ENCODE assay signal across 8 mouse cellular contexts in genomic region chr2:25262795-25263622, GRCm38 (mm10). TPM values are rescaled to one million over a fixed set of nuclear protein-coding genes. Genes with fewer than 3 reads are reported as not detected.
A peak's percentile ranks its signal among the peaks of the same experiment; 100 is the strongest.
DNase-seq lines count a peak whose midpoint lies in the region; ATAC-seq and TF ChIP-seq lines count a peak whose summit lies in the region.

No protein-coding gene starts in this region.

- peak overlapping the region; percentile 93 for H3K9ac ChIP-seq in MEL (ENCODE audit: control insufficient read depth, low read depth, low read length, poor library complexity, severe bottlenecking)
- H3K9ac ChIP-seq in hindbrain, embryonic 14.5 days: peak overlapping the region; percentile 83
- peak overlapping the region; percentile 81 for H3K9ac ChIP-seq in liver, embryonic 16.5 days (ENCODE audit: low read depth, low read length)

- TF ChIP-seq RAD21 in MEL (IDR thresholded peaks at IDR 0.05; ENCODE audit: low read depth, low read length): no peak

- no peak for DNase-seq in frontal cortex, postnatal 36 days (ENCODE audit: low spot score in 2 of 2)
- peak; percentile 70 for DNase-seq in MEL (ENCODE audit: low read depth, low spot score)
- peak; percentile 64 for DNase-seq in embryonic facial prominence, embryonic 10.5 days (ENCODE audit: low spot score)
- DNase-seq in hindbrain, embryonic 14.5 days (ENCODE audit: low spot score): no peak
- no peak for DNase-seq in frontal cortex, postnatal 25 days (ENCODE audit: low spot score in 2 of 2)

- H3K4me1 ChIP-seq in MEL (ENCODE audit: control insufficient read depth in 1 of 2, insufficient read depth in 2 of 2, low read length in 2 of 2): peaks cover 10 to 43% of the 10 kb centered on the region in 2 experiments
- H3K4me1 ChIP-seq in embryonic facial prominence, embryonic 10.5 days: peaks cover 52% of the 10 kb centered on the region
- peaks cover 45% of the 10 kb centered on the region for H3K4me1 ChIP-seq in hindbrain, embryonic 14.5 days (replicated peaks; ENCODE audit: control insufficient read depth, insufficient read depth, low read length)
- peaks cover 54% of the 10 kb centered on the region for H3K4me1 ChIP-seq in liver, embryonic 16.5 days (ENCODE audit: control insufficient read depth, low read depth, low read length)
- H3K4me1 ChIP-seq in small intestine, adult 2 months (ENCODE audit: control insufficient read depth, insufficient read depth, insufficient read length, low read length): peaks cover 4% of the 10 kb centered on the region; the same call in 1 of the 2 replicates

- no peak for TF ChIP-seq EP300 in MEL (IDR thresholded peaks at IDR 0.05; ENCODE audit: low read depth in 1 of 2, low read length in 2 of 2)

- peak; percentile 14; the same call in 1 of the 2 replicates for ATAC-seq in frontal cortex, adult (ENCODE audit: low TSS enrichment)
- peak; percentile 46 for ATAC-seq in hindbrain, embryonic 14.5 days (ENCODE audit: low FRiP score)
- peak; percentile 14 for ATAC-seq in liver, embryonic 16.5 days (ENCODE audit: low read depth)

- under 1% methylated on average over 82 of the region's 82 CpGs for WGBS in embryonic facial prominence, embryonic 10.5 days
- WGBS in hindbrain, embryonic 14.5 days: under 1% methylated on average over 81 of the region's 82 CpGs
- WGBS in liver, embryonic 16.5 days (ENCODE audit: insufficient replicate concordance): under 1% methylated on average over 82 of the region's 82 CpGs
- under 1% methylated on average over 82 of the region's 82 CpGs for WGBS in small intestine, adult 2 months

- H3K36me3 ChIP-seq in MEL (ENCODE audit: control insufficient read depth in 1 of 2, insufficient read depth in 2 of 2, low read length in 2 of 2): peaks cover 0 to 32% of the 10 kb centered on the region in 2 experiments; a peak in 2 of 4 replicates
- H3K36me3 ChIP-seq in embryonic facial prominence, embryonic 10.5 days (replicated peaks): peaks cover 12% of the 10 kb centered on the region
- H3K36me3 ChIP-seq in hindbrain, embryonic 14.5 days (replicated peaks; ENCODE audit: control insufficient read depth, insufficient read depth): peaks cover 4% of the 10 kb centered on the region
- no peaks in the 10 kb centered on the region for H3K36me3 ChIP-seq in liver, embryonic 16.5 days (ENCODE audit: control insufficient read depth, insufficient read depth)
- H3K36me3 ChIP-seq in small intestine, adult 2 months (ENCODE audit: control insufficient read depth, insufficient read depth, low read length): peaks cover 3% of the 10 kb centered on the region; the same call in 1 of the 2 replicates

- H3K79me2 ChIP-seq in MEL (ENCODE audit: control insufficient read depth, insufficient read depth, low read length, poor library complexity): peaks cover 55% of the 10 kb centered on the region

- H3K9me3 ChIP-seq in MEL (replicated peaks; ENCODE audit: insufficient read depth, low read length): no peaks in the 10 kb centered on the region
- no peaks in the 10 kb centered on the region for H3K9me3 ChIP-seq in embryonic facial prominence, embryonic 10.5 days
- H3K9me3 ChIP-seq in hindbrain, embryonic 14.5 days (ENCODE audit: control insufficient read depth, low read length): no peaks in the 10 kb centered on the region
- H3K9me3 ChIP-seq in liver, embryonic 16.5 days (replicated peaks; ENCODE audit: control insufficient read depth, low read length): no peaks in the 10 kb centered on the region

- no peak for TF ChIP-seq POLR2A in MEL (IDR thresholded peaks at IDR 0.05; ENCODE audit: control insufficient read depth in 1 of 2, insufficient read depth in 1 of 2, low read depth in 1 of 2, low read length in 2 of 2, poor library complexity in 1 of 2)
- TF ChIP-seq POLR2A in small intestine, adult 2 months (IDR thresholded peaks at IDR 0.05; ENCODE audit: low read depth, low read length): no peak

- peak overlapping the region; percentile 48 for H3K27ac ChIP-seq in MEL (ENCODE audit: control insufficient read depth, low read depth, low read length)
- peak overlapping the region; percentile 78 for H3K27ac ChIP-seq in embryonic facial prominence, embryonic 10.5 days (replicated peaks)
- peak overlapping the region; percentile 79 for H3K27ac ChIP-seq in hindbrain, embryonic 14.5 days
- peak overlapping the region; percentile 74 for H3K27ac ChIP-seq in liver, embryonic 16.5 days (ENCODE audit: low read length)
- peak overlapping the region; percentile 98 for H3K27ac ChIP-seq in small intestine, adult 2 months (ENCODE audit: insufficient read depth, low read depth, low read length)

- no peaks in the 10 kb centered on the region for H3K27me3 ChIP-seq in MEL (ENCODE audit: control insufficient read depth in 1 of 2, insufficient read depth in 2 of 2, low read length in 2 of 2)
- H3K27me3 ChIP-seq in embryonic facial prominence, embryonic 10.5 days (replicated peaks; ENCODE audit: low read depth, poor library complexity, severe bottlenecking): peaks cover 28% of the 10 kb centered on the region
- H3K27me3 ChIP-seq in hindbrain, embryonic 14.5 days (ENCODE audit: control insufficient read depth, insufficient read depth, low read length): 0 out of 2 replicates have a peak, but pooled peaks cover 6% of the 10 kb centered on the region
- no peaks in the 10 kb centered on the region for H3K27me3 ChIP-seq in liver, embryonic 16.5 days (ENCODE audit: control insufficient read depth, insufficient read depth, low read depth, low read length)
- H3K27me3 ChIP-seq in small intestine, adult 2 months (ENCODE audit: control insufficient read depth, insufficient read depth, low read length): no peaks in the 10 kb centered on the region

- H3K4me2 ChIP-seq in hindbrain, embryonic 14.5 days (replicated peaks): peak overlapping the region; percentile 100
- H3K4me2 ChIP-seq in liver, embryonic 16.5 days (ENCODE audit: low read depth, low read length): peak overlapping the region; percentile 100

- H3K4me3 ChIP-seq in MEL (ENCODE audit: control insufficient read depth in 1 of 2, insufficient read depth in 1 of 2, low read depth in 2 of 2, low read length in 2 of 2): peak overlapping the region; percentile 90 to 95
- H3K4me3 ChIP-seq in embryonic facial prominence, embryonic 10.5 days: peak overlapping the region; percentile 85
- peak overlapping the region; percentile 84 for H3K4me3 ChIP-seq in hindbrain, embryonic 14.5 days (replicated peaks; ENCODE audit: low read length)
- H3K4me3 ChIP-seq in liver, embryonic 16.5 days (ENCODE audit: low read depth, low read length): peak overlapping the region; percentile 89
- H3K4me3 ChIP-seq in small intestine, adult 2 months (ENCODE audit: low read depth, low read length): peak overlapping the region; percentile 80

- TF ChIP-seq CTCF in MEL (IDR thresholded peaks at IDR 0.05 in 2 of 3, conservative IDR thresholded peaks at IDR 0.05 in 1 of 3; ENCODE audit: control insufficient read depth in 1 of 3, insufficient read depth in 1 of 3, low read depth in 2 of 3, low read length in 3 of 3, poor library complexity in 1 of 3, severe bottlenecking in 1 of 3): no peak
- no peak for TF ChIP-seq CTCF in small intestine, adult 2 months (IDR thresholded peaks at IDR 0.05; ENCODE audit: extremely low read depth, insufficient read length, insufficient replicate concordance, low read depth, low read length)

RNA-seq across cellular contexts. Expression of gene Tprn, which starts 0.6 kb away (rescaled TPM):
- 26.1 and 32.9 TPM in 2 replicates for total RNA-seq in MEL (2012; rRNA removed)
- polyA plus RNA-seq in MEL (2012; ENCODE audit: insufficient read depth in 1 of 2, insufficient read length in 2 of 2, low read depth in 1 of 2, low replicate concordance in 2 of 2, missing spikeins in 1 of 2): 10 to 100 TPM in 1 of 2 experiments, not detected in 1; 50.8 TPM
- polyA plus RNA-seq in embryonic facial prominence, embryonic 10.5 days (2016; fragmentation: Nextera tagmentation; extraction: Ambion mirVana): 8.0 and 9.0 TPM in 2 replicates
- polyA plus RNA-seq in hindbrain, embryonic 14.5 days (2014; fragmentation: Nextera tagmentation; extraction: Ambion mirVana): 13.4 and 14.7 TPM in 2 replicates
- polyA plus RNA-seq in liver, embryonic 16.5 days (2015; fragmentation: Nextera tagmentation; extraction: Ambion mirVana): 3.7 and 4.7 TPM in 2 replicates
- 183 and 436 TPM in 2 replicates for polyA plus RNA-seq in small intestine, adult 2 months (2012; rRNA removed)

RNA-seq across cellular contexts. Expression of gene Tmem203, which starts 7.8 kb away (rescaled TPM):
- total RNA-seq in MEL (2012; rRNA removed): 8.1 and 8.4 TPM in 2 replicates
- 10 to 100 TPM in 1 of 2 experiments, not detected in 1; 17.0 TPM for polyA plus RNA-seq in MEL (2012; ENCODE audit: insufficient read depth in 1 of 2, insufficient read length in 2 of 2, low read depth in 1 of 2, low replicate concordance in 2 of 2, missing spikeins in 1 of 2)
- 15.2 and 18.3 TPM in 2 replicates for polyA plus RNA-seq in embryonic facial prominence, embryonic 10.5 days (2016; fragmentation: Nextera tagmentation; extraction: Ambion mirVana)
- polyA plus RNA-seq in hindbrain, embryonic 14.5 days (2014; fragmentation: Nextera tagmentation; extraction: Ambion mirVana): 9.8 and 12.5 TPM in 2 replicates
- polyA plus RNA-seq in liver, embryonic 16.5 days (2015; fragmentation: Nextera tagmentation; extraction: Ambion mirVana): 10.9 and 12.0 TPM in 2 replicates
- polyA plus RNA-seq in small intestine, adult 2 months (2012; rRNA removed): 29.8 and 51.5 TPM in 2 replicates

RNA-seq across cellular contexts. Expression of gene Ssna1, which starts 9.2 kb away (rescaled TPM):
- total RNA-seq in MEL (2012; rRNA removed): 194 and 226 TPM in 2 replicates
- 100 to 1,000 TPM in 1 of 2 experiments, not detected in 1; 158 TPM for polyA plus RNA-seq in MEL (2012; ENCODE audit: insufficient read depth in 1 of 2, insufficient read length in 2 of 2, low read depth in 1 of 2, low replicate concordance in 2 of 2, missing spikeins in 1 of 2)
- 228 and 238 TPM in 2 replicates for polyA plus RNA-seq in embryonic facial prominence, embryonic 10.5 days (2016; fragmentation: Nextera tagmentation; extraction: Ambion mirVana)
- 175 and 190 TPM in 2 replicates for polyA plus RNA-seq in hindbrain, embryonic 14.5 days (2014; fragmentation: Nextera tagmentation; extraction: Ambion mirVana)
- polyA plus RNA-seq in liver, embryonic 16.5 days (2015; fragmentation: Nextera tagmentation; extraction: Ambion mirVana): 94.7 and 111 TPM in 2 replicates
- 40.7 and 55.9 TPM in 2 replicates for polyA plus RNA-seq in small intestine, adult 2 months (2012; rRNA removed)

RNA-seq across cellular contexts. Expression of gene Anapc2, which starts 9.3 kb away (rescaled TPM):
- 9.8 and 10.3 TPM in 2 replicates for total RNA-seq in MEL (2012; rRNA removed)
- polyA plus RNA-seq in MEL (2012; ENCODE audit: insufficient read depth in 1 of 2, insufficient read length in 2 of 2, low read depth in 1 of 2, low replicate concordance in 2 of 2, missing spikeins in 1 of 2): 10 to 100 TPM in 1 of 2 experiments, not detected in 1; 67.0 TPM
- 147 and 151 TPM in 2 replicates for polyA plus RNA-seq in embryonic facial prominence, embryonic 10.5 days (2016; fragmentation: Nextera tagmentation; extraction: Ambion mirVana)
- 113 and 114 TPM in 2 replicates for polyA plus RNA-seq in hindbrain, embryonic 14.5 days (2014; fragmentation: Nextera tagmentation; extraction: Ambion mirVana)
- polyA plus RNA-seq in liver, embryonic 16.5 days (2015; fragmentation: Nextera tagmentation; extraction: Ambion mirVana): 40.1 and 40.5 TPM in 2 replicates
- 31.0 and 71.6 TPM in 2 replicates for polyA plus RNA-seq in small intestine, adult 2 months (2012; rRNA removed)

RNA-seq across cellular contexts. Expression of gene AL732309.1, which starts 16.3 kb away (rescaled TPM):
- 8.2 and 11.5 TPM in 2 replicates for total RNA-seq in MEL (2012; rRNA removed)
- 1 to 10 TPM in 1 of 2 experiments, not detected in 1; 4.8 TPM for polyA plus RNA-seq in MEL (2012; ENCODE audit: insufficient read depth in 1 of 2, insufficient read length in 2 of 2, low read depth in 1 of 2, low replicate concordance in 2 of 2, missing spikeins in 1 of 2)
- polyA plus RNA-seq in embryonic facial prominence, embryonic 10.5 days (2016; fragmentation: Nextera tagmentation; extraction: Ambion mirVana): 6.3 and 7.9 TPM in 2 replicates
- 2.9 and 5.3 TPM in 2 replicates for polyA plus RNA-seq in hindbrain, embryonic 14.5 days (2014; fragmentation: Nextera tagmentation; extraction: Ambion mirVana)
- polyA plus RNA-seq in liver, embryonic 16.5 days (2015; fragmentation: Nextera tagmentation; extraction: Ambion mirVana): 1.4 and 1.8 TPM in 2 replicates
- polyA plus RNA-seq in small intestine, adult 2 months (2012; rRNA removed): 15.3 and 45.8 TPM in 2 replicates

Comparison
In these comparisons a context has a peak if more than half of its experiments do, and no peak if none do; other contexts are left out.
1. DNase-seq: peak in MEL (single experiment) and embryonic facial prominence, embryonic 10.5 days (single experiment); none in frontal cortex, postnatal 36 days (0 of 2), hindbrain, embryonic 14.5 days (single experiment) and frontal cortex, postnatal 25 days (0 of 2).
2. H3K27ac ChIP-seq: peak in every context shown above with its lines; median percentile 98 in small intestine, adult 2 months; 79 in hindbrain, embryonic 14.5 days; 78 in embryonic facial prominence, embryonic 10.5 days; 74 in liver, embryonic 16.5 days; 48 in MEL.
3. Peak in every context shown above with its lines, with median percentiles within 50 percentile points of each other: ATAC-seq, H3K4me3 ChIP-seq and H3K9ac ChIP-seq.